Mouse (Mus musculus): ENCODE measurements at regions not wholly inside any gene's neighbourhood (a gene's known extent, or its start where the extent isn't known, plus 50 kb on each side); places are given as distances from the start of the nearest gene placed in this dataset.

GRCm38 (mm10) chr15:56810151-56810550 lies 667.3 kb downstream of the Slc22a22 start:
- TF ChIP-seq POLR2A (IDR thresholded peaks at IDR 0.05; ENCODE audit: borderline replicate concordance, insufficient read depth, low read length): no peak
- TF ChIP-seq CTCF (IDR thresholded peaks at IDR 0.05; ENCODE audit: borderline replicate concordance, insufficient read depth, low read depth, low read length): no peak

Data from cerebellum, adult 2 months (tissue).